Mouse (Mus musculus): ENCODE measurements around the gene Taf5.
A peak's percentile ranks its signal among the peaks of the same experiment; 100 is the strongest.

Taf5 gene

GRCm38 (mm10) chr19:47067924-47068611 is 522 bp downstream of the Taf5 start:
- peak; percentile 92 for DNase-seq

- peak; percentile 45 for DNase-seq
Observed at GRCm38 (mm10) chr19:47088226-47088625, 20.7 kb downstream of the Taf5 start.

GRCm38 (mm10) chr19:47089718-47090525 is 22.4 kb downstream of the Taf5 start:
- DNase-seq, result no peak

GRCm38 (mm10) chr19:47090550-47091156 is 23.1 kb downstream of the Taf5 start, which contains the start of the genes Usmg5 and Pdcd11:
Gene Usmg5 (minus strand): TSS chr19:47090647.
Gene Pdcd11 (plus strand): TSS chr19:47090768.
- peak; percentile 98 for DNase-seq

DNA sequence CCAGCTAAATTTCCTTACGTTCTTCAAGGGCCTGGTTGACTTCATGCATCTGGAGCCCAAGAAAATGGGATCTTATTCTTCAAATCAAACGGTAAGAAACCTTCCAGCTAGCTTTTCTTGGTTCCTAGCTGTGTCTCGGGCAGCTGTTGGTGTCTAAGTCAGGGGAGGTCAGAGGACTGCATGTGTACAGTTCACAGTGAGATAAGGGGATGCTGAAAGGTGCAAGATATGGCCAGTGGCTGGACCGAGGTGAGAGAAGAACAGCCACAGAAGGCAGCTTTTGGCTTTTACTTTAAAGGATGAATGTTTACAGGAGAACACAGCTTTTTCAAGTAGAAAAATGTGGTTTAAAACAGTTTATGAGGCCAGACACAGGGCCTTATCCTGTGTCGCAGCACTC is 33.5 kb downstream of the Taf5 start:
- DNase-seq, result no peak

DNA sequence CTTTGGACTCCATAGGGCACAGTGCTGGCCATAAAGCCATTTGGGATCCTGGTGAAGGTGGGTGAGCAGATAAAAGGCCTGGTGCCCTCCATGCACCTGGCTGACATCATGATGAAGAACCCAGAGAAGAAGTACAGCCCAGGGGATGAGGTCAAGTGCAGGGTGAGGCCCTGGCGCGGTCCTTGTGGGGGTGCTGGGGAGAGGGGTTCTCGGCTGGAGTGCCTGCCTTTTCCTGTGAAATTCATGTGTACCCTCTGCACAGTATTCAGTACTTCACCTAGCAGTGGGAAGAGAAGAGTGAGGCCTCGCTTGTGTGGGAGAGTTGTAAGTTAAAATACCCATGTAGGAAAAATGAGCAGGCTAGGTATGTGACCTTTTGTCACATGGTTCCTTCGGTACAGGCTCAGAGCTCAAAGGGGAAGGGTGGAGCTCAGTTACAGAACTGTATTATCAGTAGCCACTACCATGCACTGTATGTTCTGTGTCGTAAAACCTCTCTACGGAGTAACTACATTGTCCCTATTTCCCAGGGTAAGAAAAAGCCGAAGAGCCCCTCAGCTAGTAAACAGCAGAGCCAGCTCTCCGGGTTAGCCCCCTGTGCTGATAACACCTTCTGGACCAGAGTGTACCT is 37.2 kb downstream of the Taf5 start:
- no peak for DNase-seq

DNA sequence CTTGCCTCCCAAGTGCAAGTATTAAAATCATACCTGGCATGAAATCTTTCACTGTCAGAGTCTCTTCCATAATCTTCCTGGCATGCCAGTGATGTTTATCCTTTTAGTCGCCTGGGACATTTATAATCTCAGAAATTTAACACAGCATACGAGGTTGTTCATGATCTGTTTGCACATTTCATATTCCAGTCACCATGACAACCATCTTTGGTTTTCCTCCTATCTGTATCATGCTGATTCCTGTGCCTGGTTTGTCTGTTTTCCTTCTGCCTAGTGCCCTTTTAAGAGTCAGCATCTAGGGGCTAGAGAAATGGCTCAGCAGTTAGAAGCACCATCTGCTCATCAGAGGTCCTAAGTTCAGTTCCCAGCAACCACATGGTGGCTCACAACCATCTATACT is 51.1 kb downstream of the Taf5 start:
- no peak for DNase-seq

DNA sequence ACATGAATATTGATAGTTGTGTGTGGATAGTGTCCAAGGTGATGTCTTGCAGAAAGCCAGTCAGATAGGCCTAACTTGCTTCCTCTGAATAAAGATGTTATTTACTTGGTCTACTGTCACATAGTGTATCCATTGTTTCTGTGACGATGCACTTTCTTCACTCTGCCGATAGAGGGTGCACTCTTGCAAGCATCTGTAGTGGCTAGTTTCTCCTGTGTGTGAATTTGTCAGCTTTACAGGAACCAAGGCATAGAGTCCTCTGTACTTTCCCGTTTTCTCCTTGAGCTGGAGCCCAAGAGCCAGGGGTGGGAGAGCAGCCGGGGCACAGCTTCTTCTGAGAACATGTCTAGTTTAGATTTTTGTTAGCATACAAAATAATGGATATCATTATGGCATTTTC is 53.5 kb downstream of the Taf5 start:
- peak; percentile 21 for DNase-seq

DNA sequence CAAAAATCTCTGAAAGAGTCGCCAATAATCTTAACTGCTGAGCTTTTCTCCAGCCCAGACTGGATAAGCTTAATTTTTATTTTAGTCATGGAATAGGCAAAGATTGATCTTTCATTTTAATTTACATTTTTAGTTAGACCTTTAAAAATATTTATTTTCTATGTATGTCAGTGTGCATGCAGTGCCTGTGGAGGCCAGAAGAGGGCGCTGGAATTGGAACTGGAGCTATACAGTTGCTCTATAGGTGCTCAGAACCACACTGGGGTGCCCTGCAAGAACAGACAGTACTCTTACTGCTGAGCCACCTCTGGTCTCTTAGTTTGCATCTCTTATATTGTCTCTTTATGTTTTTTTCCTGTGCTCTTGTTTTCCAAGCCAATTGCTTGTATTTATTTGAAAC is 55.3 kb downstream of the Taf5 start:
- no peak for DNase-seq

- DNase-seq, result no peak
Observed at GRCm38 (mm10) chr19:47128164-47128563, 60.6 kb downstream of the Taf5 start.

GRCm38 (mm10) chr19:47128835-47129234 is 61.3 kb downstream of the Taf5 start:
- no peak for DNase-seq

DNA sequence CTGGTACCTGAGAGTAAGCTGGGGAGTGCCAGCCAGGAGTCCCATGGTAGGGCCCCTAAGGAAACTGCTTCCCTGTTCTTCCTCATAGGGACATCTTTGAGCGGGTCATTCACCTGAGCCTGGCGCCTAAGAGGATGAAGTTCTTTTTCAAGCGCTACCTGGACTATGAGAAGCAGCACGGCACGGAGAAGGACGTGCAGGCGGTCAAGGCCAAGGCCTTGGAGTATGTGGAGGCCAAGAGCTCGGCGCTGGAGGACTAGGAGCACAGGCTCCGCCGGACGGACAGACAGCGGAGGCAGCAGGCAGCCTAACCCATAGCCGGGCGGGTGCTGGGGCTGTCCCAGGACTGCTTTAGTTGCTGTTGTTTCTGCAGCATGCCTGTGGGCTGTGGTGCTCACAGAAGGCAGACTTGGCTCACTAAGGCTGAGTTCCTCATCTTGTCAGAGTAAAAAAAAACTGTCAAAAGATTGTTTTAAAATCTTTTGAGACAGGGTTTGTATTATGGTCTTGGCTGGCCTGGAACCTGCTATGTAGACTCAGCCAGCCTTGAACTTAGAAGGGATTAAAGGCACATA is 63.1 kb downstream of the Taf5 start:
- no peak for DNase-seq
